Mouse (Mus musculus) heart, adult 11 months (tissue): ENCODE results near the gene Zfp422.
A peak's percentile ranks its signal among the peaks of the same experiment; 100 is the strongest.
"Not testable (repeated sequence)": the region's sequence is repeated elsewhere in the genome, so short reads cannot be mapped to it uniquely, and the experiment has no call there.

Experiments used
- DNase-seq: peaks from one replicate; pipeline ENCODE4 v3.0.0; 2022

Zfp422 gene

GRCm38 (mm10) chr6:116649811-116650210 is 21.0 kb upstream of the Zfp422 start:
- peak; percentile 91 for DNase-seq

- peak; percentile 99 for DNase-seq
Measured at GRCm38 (mm10) chr6:116647763-116648162, 19.0 kb upstream of the Zfp422 start.

GRCm38 (mm10) chr6:116644335-116644734 is 15.5 kb upstream of the Zfp422 start:
- DNase-seq, result peak; percentile 99

GRCm38 (mm10) chr6:116643881-116644280 is 15.1 kb upstream of the Zfp422 start:
- peak; percentile 92 for DNase-seq

GRCm38 (mm10) chr6:116642942-116643341 is 14.1 kb upstream of the Zfp422 start:
- no peak for DNase-seq

GRCm38 (mm10) chr6:116639663-116640062 is 10.9 kb upstream of the Zfp422 start:
- peak; percentile 96 for DNase-seq

- peak; percentile 92 for DNase-seq
Measured at GRCm38 (mm10) chr6:116638871-116639270, 10.1 kb upstream of the Zfp422 start.

- DNase-seq, result peak; percentile 93
Measured at GRCm38 (mm10) chr6:116637496-116637895, 8.7 kb upstream of the Zfp422 start.

GRCm38 (mm10) chr6:116636581-116637235 is 7.9 kb upstream of the Zfp422 start:
- peak; percentile 84 for DNase-seq

- DNase-seq, result peak; percentile 100
Measured at GRCm38 (mm10) chr6:116635251-116636180, 6.7 kb upstream of the Zfp422 start.

GRCm38 (mm10) chr6:116633741-116634695 is 5.2 kb upstream of the Zfp422 start:
- peak; percentile 87 for DNase-seq

GRCm38 (mm10) chr6:116632129-116632528 is 3.3 kb upstream of the Zfp422 start:
- DNase-seq, result peak; percentile 95

- DNase-seq, result peak; percentile 91
Measured at GRCm38 (mm10) chr6:116629766-116630165, 967 bp upstream of the Zfp422 start.

- DNase-seq, result peak; percentile 51
Measured at GRCm38 (mm10) chr6:116628095-116628494, 704 bp downstream of the Zfp422 start.

GRCm38 (mm10) chr6:116626417-116626816 is 2.4 kb downstream of the Zfp422 start:
- DNase-seq, result peak; percentile 86

GRCm38 (mm10) chr6:116621318-116622023 is 7.3 kb downstream of the Zfp422 start:
- peak; percentile 95 for DNase-seq

- no peak for DNase-seq
Measured at GRCm38 (mm10) chr6:116618073-116618472, 10.7 kb downstream of the Zfp422 start.

GRCm38 (mm10) chr6:116615719-116616118 is 13.1 kb downstream of the Zfp422 start:
- DNase-seq, result peak; percentile 97

- DNase-seq, result no peak
Measured at GRCm38 (mm10) chr6:116607230-116607629, 21.6 kb downstream of the Zfp422 start.

GRCm38 (mm10) chr6:116600969-116601368 is 27.8 kb downstream of the Zfp422 start:
- DNase-seq, result not testable (repeated sequence)

GRCm38 (mm10) chr6:116584095-116584494 is 44.7 kb downstream of the Zfp422 start, which contains the start of gene Olfr215:
Gene Olfr215, minus strand, starts transcription at chr6:116584195.
- peak; percentile 19 for DNase-seq
